Mouse (Mus musculus): ENCODE data around the gene Wnt2b. TPM values are rescaled to one million over a fixed set of nuclear protein-coding genes. Genes with fewer than 3 reads are reported as not detected.
A peak's percentile ranks its signal among the peaks of the same experiment; 100 is the strongest.

The Wnt2b gene
- total and polyA plus RNA-seq, 2 experiments from 2014 or later = 0.54 to 2.2 TPM

- no peak for ATAC-seq (ENCODE audit: low FRiP score)
- Histone ChIP-seq H3K4me3 (ENCODE audit: low read depth, low read length) (no peak overlapping the region), H3K9me3 (ENCODE audit: low read length) (no peaks in the 10 kb centered on the region), H3K9ac (replicated peaks; ENCODE audit: low read length, poor library complexity, severe bottlenecking) (no peak overlapping the region), H3K4me2 (ENCODE audit: low read depth, low read length, poor library complexity, severe bottlenecking) (no peak overlapping the region), H3K27ac (ENCODE audit: low read depth, low read length) (no peak overlapping the region), H3K27me3 (ENCODE audit: insufficient read depth, low read length) (no peaks in the 10 kb centered on the region), H3K36me3 (ENCODE audit: insufficient read depth, low read length) (peaks cover 14% of the 10 kb centered on the region), H3K4me1 (ENCODE audit: insufficient read depth, low read length) (no peaks in the 10 kb centered on the region)
- DNase-seq (ENCODE audit: low spot score) = no peak
- TF ChIP-seq CTCF (IDR thresholded peaks at IDR 0.05) = no peak
- 96% methylated on average over 4 of the region's 4 CpGs for WGBS
Observed at GRCm38 (mm10) chr3:104905389-104905788, 56.3 kb downstream of the Wnt2b start.

GRCm38 (mm10) chr3:104901154-104901553, 60.6 kb downstream of the Wnt2b start:
- 96% methylated on average over 4 of the region's 4 CpGs for WGBS
- H3K36me3 ChIP-seq (ENCODE audit: insufficient read depth, low read length) = peaks cover 30% of the 10 kb centered on the region
- H3K4me3 ChIP-seq (ENCODE audit: low read depth, low read length) = no peak overlapping the region
- H3K4me1 ChIP-seq (ENCODE audit: insufficient read depth, low read length) = no peaks in the 10 kb centered on the region
- H3K27ac ChIP-seq (ENCODE audit: low read depth, low read length) = no peak overlapping the region
- H3K9ac ChIP-seq (replicated peaks; ENCODE audit: low read length, poor library complexity, severe bottlenecking) = no peak overlapping the region
- H3K4me2 ChIP-seq (ENCODE audit: low read depth, low read length, poor library complexity, severe bottlenecking) = no peak overlapping the region
- no peaks in the 10 kb centered on the region for H3K9me3 ChIP-seq (ENCODE audit: low read length)
- H3K27me3 ChIP-seq (ENCODE audit: insufficient read depth, low read length) = no peaks in the 10 kb centered on the region
- DNase-seq (ENCODE audit: low spot score) = no peak
- TF ChIP-seq CTCF (IDR thresholded peaks at IDR 0.05) = no peak
- ATAC-seq (ENCODE audit: low FRiP score) = no peak

- no peak overlapping the region for H3K4me2 ChIP-seq (ENCODE audit: low read depth, low read length, poor library complexity, severe bottlenecking)
- no peaks in the 10 kb centered on the region for H3K4me1 ChIP-seq (ENCODE audit: insufficient read depth, low read length)
- TF ChIP-seq CTCF (IDR thresholded peaks at IDR 0.05) = no peak
- ATAC-seq (ENCODE audit: low FRiP score) (no peak), DNase-seq (ENCODE audit: low spot score) (peak; percentile 21)
- H3K9ac ChIP-seq (replicated peaks; ENCODE audit: low read length, poor library complexity, severe bottlenecking) = no peak overlapping the region
- peaks cover 29% of the 10 kb centered on the region for H3K36me3 ChIP-seq (ENCODE audit: insufficient read depth, low read length)
- no peaks in the 10 kb centered on the region for H3K27me3 ChIP-seq (ENCODE audit: insufficient read depth, low read length)
- no peak overlapping the region for H3K27ac ChIP-seq (ENCODE audit: low read depth, low read length)
- 90% methylated on average over 3 of the region's 3 CpGs for WGBS
- H3K9me3 ChIP-seq (ENCODE audit: low read length) = no peaks in the 10 kb centered on the region
- no peak overlapping the region for H3K4me3 ChIP-seq (ENCODE audit: low read depth, low read length)
Observed at GRCm38 (mm10) chr3:104896141-104896540, 65.6 kb downstream of the Wnt2b start.

Other genes with a start within 250 kb of the Wnt2b start
- gene Ppm1j, start 180.9 kb downstream of the Wnt2b start, total RNA-seq (2014; rRNA removed) = 0.22 and 0.76 TPM in 2 replicates
- 1.2 and 1.3 TPM in 2 replicates for gene Ppm1j, start 180.9 kb downstream of the Wnt2b start, polyA plus RNA-seq (2015; fragmentation: Nextera tagmentation; extraction: Ambion mirVana)
- 0.09 and 0.11 TPM in 2 replicates for gene Fam19a3, start 180.1 kb downstream of the Wnt2b start, total RNA-seq (2014; rRNA removed)
- not detected in 2 replicates for gene Fam19a3, start 180.1 kb downstream of the Wnt2b start, polyA plus RNA-seq (2015; fragmentation: Nextera tagmentation; extraction: Ambion mirVana)
- gene Rhoc, start 173.5 kb downstream of the Wnt2b start, total RNA-seq (2014; rRNA removed) = 35.2 and 50.9 TPM in 2 replicates
- 39.9 and 44.8 TPM in 2 replicates for gene Rhoc, start 173.5 kb downstream of the Wnt2b start, polyA plus RNA-seq (2015; fragmentation: Nextera tagmentation; extraction: Ambion mirVana)
- 7.9 and 18.2 TPM in 2 replicates for gene Mov10, start 143.4 kb downstream of the Wnt2b start, total RNA-seq (2014; rRNA removed)
- gene Mov10, start 143.4 kb downstream of the Wnt2b start, polyA plus RNA-seq (2015; fragmentation: Nextera tagmentation; extraction: Ambion mirVana) = 6.1 and 7.7 TPM in 2 replicates
- gene St7l, start 97.9 kb downstream of the Wnt2b start, total RNA-seq (2014; rRNA removed) = 33.6 and 40.0 TPM in 2 replicates
- 31.7 and 34.5 TPM in 2 replicates for gene St7l, start 97.9 kb downstream of the Wnt2b start, polyA plus RNA-seq (2015; fragmentation: Nextera tagmentation; extraction: Ambion mirVana)
- gene Capza1, start 97.4 kb downstream of the Wnt2b start, total RNA-seq (2014; rRNA removed) = 110 and 112 TPM in 2 replicates
- 99.2 and 103 TPM in 2 replicates for gene Capza1, start 97.4 kb downstream of the Wnt2b start, polyA plus RNA-seq (2015; fragmentation: Nextera tagmentation; extraction: Ambion mirVana)
- 34.1 and 36.7 TPM in 2 replicates for gene Cttnbp2nl, start 91.2 kb upstream of the Wnt2b start, total RNA-seq (2014; rRNA removed)
- gene Cttnbp2nl, start 91.2 kb upstream of the Wnt2b start, polyA plus RNA-seq (2015; fragmentation: Nextera tagmentation; extraction: Ambion mirVana) = 41.9 and 45.7 TPM in 2 replicates
- not detected in 2 replicates for gene 4930564D02Rik, start 104.9 kb upstream of the Wnt2b start, total RNA-seq (2014; rRNA removed)
- not detected in 2 replicates for gene 4930564D02Rik, start 104.9 kb upstream of the Wnt2b start, polyA plus RNA-seq (2015; fragmentation: Nextera tagmentation; extraction: Ambion mirVana)

Data from midbrain, postnatal 0 days (tissue).